Mouse (Mus musculus) brain, embryonic 14.5 days (tissue): ENCODE measurements at regions not wholly inside any gene's neighbourhood (a gene's known extent, or its start where the extent isn't known, plus 50 kb on each side); places are given as distances from the start of the nearest gene placed in this dataset.

Source experiments
- CTCF ChIP-seq: fragments of 200-500 bp; IDR thresholded peaks from 2 replicates; pipeline ENCODE4 v1.5.1; 2012; ENCODE audit warnings: inconsistent platforms, mild to moderate bottlenecking, moderate library complexity, borderline replicate concordance; ENCODE audit not compliant: insufficient read depth, insufficient read length; ENCODE audit errors: extremely low read depth
- POLR2A ChIP-seq: fragments of 200-500 bp; IDR thresholded peaks from 2 replicates; pipeline ENCODE4 v1.6.1; 2012; ENCODE audit warnings: mild to moderate bottlenecking, inconsistent platforms, borderline replicate concordance; ENCODE audit not compliant: poor library complexity, insufficient read depth, insufficient read length, severe bottlenecking; ENCODE audit errors: extremely low read depth

GRCm38 (mm10) chr14:100507616-100508015 lies 223.1 kb upstream of the Klf12 start:
- TF ChIP-seq POLR2A (no peak), CTCF (no peak)
